ENCODE assay signal across 10 mouse cellular contexts in genomic region chr7:99065391-99065831, GRCm38 (mm10).
A peak's percentile ranks its signal among the peaks of the same experiment; 100 is the strongest.
DNase-seq lines count a peak whose midpoint lies in the region; ATAC-seq lines count a peak whose summit lies in the region.
"Had no signal": no experiment of that assay in that cellular context is flagged by ENCODE, and none has a peak within 500 bp of the region (broad histone marks: within the 10 kb centered on the region; RNA-seq: fewer than 3 reads in every experiment).

No protein-coding gene starts in this region.

- 11% methylated on average over 11 of the region's 11 CpGs for WGBS in embryonic facial prominence, embryonic 10.5 days
- 24% methylated on average over 11 of the region's 11 CpGs for WGBS in intestine, embryonic 16.5 days
- 2% methylated on average over 11 of the region's 11 CpGs for WGBS in neural tube, embryonic 11.5 days

- no peak overlapping the region for H3K4me3 ChIP-seq in embryonic facial prominence, embryonic 10.5 days
- H3K4me3 ChIP-seq in intestine, embryonic 16.5 days (ENCODE audit: low read length), result no peak overlapping the region
- H3K4me3 ChIP-seq in neural tube, embryonic 11.5 days (ENCODE audit: low read depth, low read length), result no peak overlapping the region
- H3K4me3 ChIP-seq: liver, embryonic 13.5 days; myocyte had no signal

- peak; percentile 53 for ATAC-seq in intestine, embryonic 16.5 days
- ATAC-seq in neural tube, embryonic 11.5 days (ENCODE audit: insufficient read depth, low FRiP score, low TSS enrichment), result peak; percentile 79
- no peak for ATAC-seq in activated CD4-positive, CD25-positive, alpha-beta regulatory T cell, adult 4 months

- no peaks in the 10 kb centered on the region for H3K9me3 ChIP-seq in embryonic facial prominence, embryonic 10.5 days
- H3K9me3 ChIP-seq in intestine, embryonic 16.5 days (ENCODE audit: control insufficient read depth, low read length), result no peaks in the 10 kb centered on the region
- H3K9me3 ChIP-seq in neural tube, embryonic 11.5 days (ENCODE audit: control insufficient read depth, low read length), result no peaks in the 10 kb centered on the region
- H3K9me3 ChIP-seq: liver, embryonic 13.5 days had no signal

- no peak overlapping the region for H3K9ac ChIP-seq in intestine, embryonic 16.5 days (ENCODE audit: low read depth, low read length)
- H3K9ac ChIP-seq in neural tube, embryonic 11.5 days (ENCODE audit: low read length), result peak overlapping the region; percentile 29
- H3K9ac ChIP-seq: liver, embryonic 13.5 days had no signal

- H3K27ac ChIP-seq in embryonic facial prominence, embryonic 10.5 days (replicated peaks), result no peak overlapping the region; the same call in 1 of the 2 replicates
- H3K27ac ChIP-seq in intestine, embryonic 16.5 days (ENCODE audit: low read length), result 0 out of 2 replicates have a peak overlapping the region, but pooled peaks have one; percentile 25
- no peak overlapping the region for H3K27ac ChIP-seq in neural tube, embryonic 11.5 days (ENCODE audit: low read depth, low read length)
- H3K27ac ChIP-seq: liver, embryonic 13.5 days had no signal

- no peak overlapping the region for H3K4me2 ChIP-seq in intestine, embryonic 16.5 days (ENCODE audit: low read depth, low read length)
- H3K4me2 ChIP-seq in neural tube, embryonic 11.5 days (ENCODE audit: low read depth), result peak overlapping the region; percentile 20
- H3K4me2 ChIP-seq: liver, embryonic 13.5 days had no signal

- no peaks in the 10 kb centered on the region for H3K27me3 ChIP-seq in embryonic facial prominence, embryonic 10.5 days (replicated peaks; ENCODE audit: low read depth, poor library complexity, severe bottlenecking)
- H3K27me3 ChIP-seq in intestine, embryonic 16.5 days (replicated peaks; ENCODE audit: control insufficient read depth, insufficient read depth, low read length), result no peaks in the 10 kb centered on the region
- H3K27me3 ChIP-seq in neural tube, embryonic 11.5 days (ENCODE audit: control insufficient read depth, insufficient read depth, low read length), result no peaks in the 10 kb centered on the region
- H3K27me3 ChIP-seq: liver, embryonic 13.5 days had no signal

- peaks cover 10% of the 10 kb centered on the region for H3K4me1 ChIP-seq in embryonic facial prominence, embryonic 10.5 days
- H3K4me1 ChIP-seq in intestine, embryonic 16.5 days (ENCODE audit: control insufficient read depth, insufficient read depth, low read length), result peaks cover 12% of the 10 kb centered on the region
- peaks cover 11% of the 10 kb centered on the region for H3K4me1 ChIP-seq in neural tube, embryonic 11.5 days (ENCODE audit: control insufficient read depth, insufficient read depth, low read length)

- H3K36me3 ChIP-seq in embryonic facial prominence, embryonic 10.5 days (replicated peaks), result no peaks in the 10 kb centered on the region
- H3K36me3 ChIP-seq in intestine, embryonic 16.5 days (ENCODE audit: control insufficient read depth, insufficient read depth, low read length), result no peaks in the 10 kb centered on the region
- H3K36me3 ChIP-seq in neural tube, embryonic 11.5 days (ENCODE audit: control insufficient read depth, insufficient read depth, low read length), result no peaks in the 10 kb centered on the region
- H3K36me3 ChIP-seq: liver, embryonic 13.5 days had no signal

- peak; percentile 27 for DNase-seq in kidney, adult 18-20 months
- DNase-seq in kidney, adult 8-10 months, result no peak
- peak; percentile 21 for DNase-seq in embryonic facial prominence, embryonic 10.5 days (ENCODE audit: low spot score)
- peak; percentile 46 for DNase-seq in neural tube, embryonic 11.5 days (ENCODE audit: low spot score)
- no peak for DNase-seq in cerebellum, adult 8-10 months
- DNase-seq in right cerebral cortex, postnatal 36 days (ENCODE audit: low spot score in 2 of 2), result no peak
- DNase-seq: liver, embryonic 13.5 days had no signal

Comparison
In these comparisons a context has a peak if more than half of its experiments do, and no peak if none do; other contexts are left out.
1. DNase-seq: peak in kidney, adult 18-20 months (single experiment), embryonic facial prominence, embryonic 10.5 days (single experiment) and neural tube, embryonic 11.5 days (single experiment); none in kidney, adult 8-10 months (0 of 2), cerebellum, adult 8-10 months (single experiment) and right cerebral cortex, postnatal 36 days (0 of 2).